Mouse (Mus musculus): ENCODE data around the gene Olfr1346.
"Not testable (repeated sequence)": the region's sequence is repeated elsewhere in the genome, so short reads cannot be mapped to it uniquely, and the experiment has no call there.

Olfr1346 gene

GRCm38 (mm10) chr7:6466951-6467350 is at the start of gene Olfr1346:
Gene Olfr1346, plus strand, starts transcription at chr7:6467101.
- ATAC-seq (ENCODE audit: insufficient number of reproducible peaks, low FRiP score, low TSS enrichment), result no peak

GRCm38 (mm10) chr7:6419894-6420293 is 47.0 kb upstream of the Olfr1346 start:
- no peak for ATAC-seq (ENCODE audit: insufficient number of reproducible peaks, low FRiP score, low TSS enrichment)

- no peak for ATAC-seq (ENCODE audit: insufficient number of reproducible peaks, low FRiP score, low TSS enrichment)
Observed at GRCm38 (mm10) chr7:6429381-6429780, 37.5 kb upstream of the Olfr1346 start.

- no peak for ATAC-seq (ENCODE audit: insufficient number of reproducible peaks, low FRiP score, low TSS enrichment)
Observed at GRCm38 (mm10) chr7:6430342-6430741, 36.6 kb upstream of the Olfr1346 start.

GRCm38 (mm10) chr7:6438388-6438787 is 28.5 kb upstream of the Olfr1346 start, which contains the start of gene Olfr1344:
Gene Olfr1344, plus strand, starts transcription at chr7:6438688.
- no peak for ATAC-seq (ENCODE audit: insufficient number of reproducible peaks, low FRiP score, low TSS enrichment)

GRCm38 (mm10) chr7:6441173-6441572 is 25.7 kb upstream of the Olfr1346 start:
- ATAC-seq (ENCODE audit: insufficient number of reproducible peaks, low FRiP score, low TSS enrichment), result no peak

GRCm38 (mm10) chr7:6447771-6448170 is 19.1 kb upstream of the Olfr1346 start:
- no peak for ATAC-seq (ENCODE audit: insufficient number of reproducible peaks, low FRiP score, low TSS enrichment)

- ATAC-seq (ENCODE audit: insufficient number of reproducible peaks, low FRiP score, low TSS enrichment), result no peak
Observed at GRCm38 (mm10) chr7:6455868-6456267, 11.0 kb upstream of the Olfr1346 start, which contains the start of gene Olfr1336. Gene Olfr1336, plus strand, starts transcription at chr7:6456168.

GRCm38 (mm10) chr7:6456399-6456798 is 10.5 kb upstream of the Olfr1346 start:
- no peak for ATAC-seq (ENCODE audit: insufficient number of reproducible peaks, low FRiP score, low TSS enrichment)

GRCm38 (mm10) chr7:6477633-6478032 is 10.7 kb downstream of the Olfr1346 start:
- not testable (repeated sequence) for ATAC-seq (ENCODE audit: insufficient number of reproducible peaks, low FRiP score, low TSS enrichment)

GRCm38 (mm10) chr7:6486841-6487240 is 19.9 kb downstream of the Olfr1346 start, which contains the start of gene Olfr5:
Gene Olfr5, minus strand, starts transcription at chr7:6486941.
- ATAC-seq (ENCODE audit: insufficient number of reproducible peaks, low FRiP score, low TSS enrichment), result no peak

- ATAC-seq (ENCODE audit: insufficient number of reproducible peaks, low FRiP score, low TSS enrichment), result no peak
Observed at GRCm38 (mm10) chr7:6499655-6500054, 32.8 kb downstream of the Olfr1346 start, which contains the start of gene Olfr1347. Gene Olfr1347, minus strand, starts transcription at chr7:6499755.

GRCm38 (mm10) chr7:6508648-6509047 is 41.7 kb downstream of the Olfr1346 start, which contains the start of gene Olfr1348:
Gene Olfr1348, minus strand, starts transcription at chr7:6508748.
- no peak for ATAC-seq (ENCODE audit: insufficient number of reproducible peaks, low FRiP score, low TSS enrichment)

GRCm38 (mm10) chr7:6521666-6522065 is 54.8 kb downstream of the Olfr1346 start:
- no peak for ATAC-seq (ENCODE audit: insufficient number of reproducible peaks, low FRiP score, low TSS enrichment)

- ATAC-seq (ENCODE audit: insufficient number of reproducible peaks, low FRiP score, low TSS enrichment), result no peak
Observed at GRCm38 (mm10) chr7:6522850-6523249, 55.9 kb downstream of the Olfr1346 start, which contains the start of gene Olfr1349. Gene Olfr1349, minus strand, starts transcription at chr7:6522950.

GRCm38 (mm10) chr7:6525001-6525400 is 58.1 kb downstream of the Olfr1346 start:
- no peak for ATAC-seq (ENCODE audit: insufficient number of reproducible peaks, low FRiP score, low TSS enrichment)

GRCm38 (mm10) chr7:6526141-6526540 is 59.2 kb downstream of the Olfr1346 start:
- no peak for ATAC-seq (ENCODE audit: insufficient number of reproducible peaks, low FRiP score, low TSS enrichment)

Data from cerebellum, adult (tissue).